Mouse (Mus musculus) ES-E14 (cell line): Measurements from ENCODE around the gene Ube4b. TPM values are rescaled to one million over a fixed set of nuclear protein-coding genes. Genes with fewer than 3 reads are reported as not detected.
A peak's percentile ranks its signal among the peaks of the same experiment; 100 is the strongest.

Source experiments
- DNase-seq: peaks from one replicate; pipeline ENCODE4 v3.0.0-alpha.2; 2013; ENCODE audit warnings: low read depth, low spot score
- H3K27ac ChIP-seq: 2 replicates; pipeline ENCODE4 v1.5.1; 2012; ENCODE audit warnings: low read depth, mild to moderate bottlenecking, low read length, moderate library complexity, mixed read lengths; ENCODE audit not compliant: poor library complexity, insufficient read depth, severe bottlenecking
- H3K36me3 ChIP-seq: 2 replicates; pipeline ENCODE4 v1.6.1; 2012; ENCODE audit warnings: mild to moderate bottlenecking, low read length, moderate library complexity, mixed read lengths; ENCODE audit not compliant: control insufficient read depth, poor library complexity, insufficient read depth, severe bottlenecking
- H3K4me1 ChIP-seq, 2 experiments: fragments of 150-350 bp in 1 of 2; sonication (generic) in 1 of 2; 2 replicates each; pipeline ENCODE4 v1.6.1; 2012; ENCODE audit warnings: low read length in 2 of 2, mild to moderate bottlenecking in 1 of 2, mixed read lengths in 1 of 2; ENCODE audit not compliant: control insufficient read depth in 2 of 2, insufficient read depth in 2 of 2, poor library complexity in 1 of 2
- H3K4me3 ChIP-seq, 2 experiments: fragments of 150-350 bp in 1 of 2; sonication (generic) in 1 of 2; 2 replicates each; pipeline ENCODE4 v1.5.1; 2012; ENCODE audit warnings: low read length in 2 of 2, low read depth in 1 of 2, mild to moderate bottlenecking in 1 of 2, mixed read lengths in 1 of 2; ENCODE audit not compliant: insufficient read depth in 1 of 2, poor library complexity in 1 of 2, severe bottlenecking in 1 of 2
- H3K9ac ChIP-seq: 2 replicates; pipeline ENCODE4 v1.6.1; 2012; ENCODE audit warnings: low read depth, mild to moderate bottlenecking, low read length, mixed read lengths; ENCODE audit not compliant: poor library complexity, insufficient read depth, severe bottlenecking
- H3K9me3 ChIP-seq: fragments of 150-350 bp; sonication (generic); 2 replicates; pipeline ENCODE4 v1.6.1; 2012; ENCODE audit warnings: low read depth, mild to moderate bottlenecking, low read length; ENCODE audit not compliant: control insufficient read depth, insufficient read depth
- CHD2 ChIP-seq: IDR thresholded peaks from 2 replicates; pipeline ENCODE4 v1.6.1; 2014; ENCODE audit warnings: mild to moderate bottlenecking, low read depth, low read length, inconsistent platforms
- HCFC1 ChIP-seq: IDR thresholded peaks from 2 replicates; pipeline ENCODE4 v1.6.1; 2012; ENCODE audit warnings: low read length, inconsistent platforms, borderline replicate concordance; ENCODE audit not compliant: insufficient read depth
- MAFK ChIP-seq: IDR thresholded peaks from 2 replicates; pipeline ENCODE4 v1.6.1; 2014; ENCODE audit warnings: mild to moderate bottlenecking, low read depth, low read length, inconsistent platforms; ENCODE audit not compliant: insufficient read depth
- ZC3H11A ChIP-seq: IDR thresholded peaks from 2 replicates; pipeline ENCODE4 v1.6.1; 2012; ENCODE audit warnings: low read depth, mild to moderate bottlenecking, inconsistent platforms, low read length, borderline replicate concordance
- ZNF384 ChIP-seq: IDR thresholded peaks from 2 replicates; pipeline ENCODE4 v1.6.1; 2012; ENCODE audit warnings: low read depth, low read length, inconsistent platforms
- in situ Hi-C, 2 experiments: fragments of 600-800 bp; cut with MboI; formaldehyde crosslinking; loops; one replicate each; pipeline ENCODE4 v1.15.1; 2025; ENCODE audit warnings: low sequenced_read_pairs in 2 of 2, inconsistent platforms in 1 of 2; ENCODE audit not compliant: unreplicated experiment in 2 of 2
- total RNA-seq: library from RNA; depleted of rRNA; stranded (reverse); fragments of 300-350 nt; gene quantifications from 2 replicates; pipeline ENCODE4 v1.2.3, GENCODE M21; 2012

Gene Ube4b
- total RNA-seq, 1 experiment = 72.4 TPM

DNA sequence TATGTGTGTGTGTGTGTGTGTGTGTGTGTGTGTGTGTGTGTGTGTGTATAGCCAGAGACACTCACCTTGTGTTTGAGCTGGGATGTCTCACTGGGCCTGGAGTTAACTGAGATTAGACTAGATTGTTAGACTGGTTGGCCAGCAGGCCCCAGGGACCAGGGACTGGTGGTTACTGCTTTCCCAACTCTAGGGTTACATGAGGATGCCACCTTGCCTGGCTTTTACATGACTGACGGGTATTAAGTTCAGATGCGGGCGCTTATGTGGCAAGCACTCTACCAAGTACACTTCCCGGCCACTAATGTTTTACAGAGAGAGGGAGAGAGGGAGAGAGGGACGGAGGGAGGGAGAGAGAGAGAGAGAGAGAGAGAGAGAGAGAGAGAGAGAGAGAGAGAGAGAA, 114.6 kb downstream of the Ube4b start:
- Histone ChIP-seq H3K4me1 (no peaks in the 10 kb centered on the region), H3K9ac (no peak overlapping the region), H3K36me3 (no peaks in the 10 kb centered on the region), H3K9me3 (no peaks in the 10 kb centered on the region), H3K4me3 (no peak overlapping the region), H3K27ac (no peak overlapping the region)
- DNase-seq = no peak
- in situ Hi-C loops = no loop called here
- no peak for TF ChIP-seq CHD2
- no peak for TF ChIP-seq ZC3H11A

DNA sequence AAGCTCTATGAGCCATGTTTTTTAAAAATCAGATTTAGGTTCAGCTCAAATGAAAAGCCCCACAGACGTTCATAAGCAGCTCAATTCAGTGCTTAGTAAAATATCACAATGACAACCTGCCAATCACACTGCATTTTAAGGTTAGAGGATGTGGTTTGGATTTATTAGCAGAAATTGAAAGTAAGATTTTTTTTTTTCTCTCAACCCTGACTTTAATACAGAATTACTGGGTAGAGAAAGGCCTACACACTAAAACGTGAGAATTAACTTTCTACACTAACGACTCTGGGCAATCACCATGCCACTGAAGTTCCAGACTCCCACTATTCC, 118.1 kb downstream of the Ube4b start:
- in situ Hi-C loops = no loop called here
- H3K9me3 ChIP-seq = no peaks in the 10 kb centered on the region
- peak overlapping the region in 1 of 2 experiments; percentile 83; a peak in 2 of 4 replicates for H3K4me3 ChIP-seq
- peaks cover 0 to 4% of the 10 kb centered on the region in 2 experiments; a peak in 1 of 4 replicates for H3K4me1 ChIP-seq
- no peak for TF ChIP-seq MAFK
- TF ChIP-seq ZNF384 = no peak
- TF ChIP-seq ZC3H11A = no peak
- TF ChIP-seq HCFC1 = no peak
- TF ChIP-seq CHD2 = no peak
- no peak overlapping the region for H3K27ac ChIP-seq
- no peaks in the 10 kb centered on the region for H3K36me3 ChIP-seq
- H3K9ac ChIP-seq = peak overlapping the region; percentile 74; the same call in 1 of the 2 replicates
- no peak for DNase-seq

DNA sequence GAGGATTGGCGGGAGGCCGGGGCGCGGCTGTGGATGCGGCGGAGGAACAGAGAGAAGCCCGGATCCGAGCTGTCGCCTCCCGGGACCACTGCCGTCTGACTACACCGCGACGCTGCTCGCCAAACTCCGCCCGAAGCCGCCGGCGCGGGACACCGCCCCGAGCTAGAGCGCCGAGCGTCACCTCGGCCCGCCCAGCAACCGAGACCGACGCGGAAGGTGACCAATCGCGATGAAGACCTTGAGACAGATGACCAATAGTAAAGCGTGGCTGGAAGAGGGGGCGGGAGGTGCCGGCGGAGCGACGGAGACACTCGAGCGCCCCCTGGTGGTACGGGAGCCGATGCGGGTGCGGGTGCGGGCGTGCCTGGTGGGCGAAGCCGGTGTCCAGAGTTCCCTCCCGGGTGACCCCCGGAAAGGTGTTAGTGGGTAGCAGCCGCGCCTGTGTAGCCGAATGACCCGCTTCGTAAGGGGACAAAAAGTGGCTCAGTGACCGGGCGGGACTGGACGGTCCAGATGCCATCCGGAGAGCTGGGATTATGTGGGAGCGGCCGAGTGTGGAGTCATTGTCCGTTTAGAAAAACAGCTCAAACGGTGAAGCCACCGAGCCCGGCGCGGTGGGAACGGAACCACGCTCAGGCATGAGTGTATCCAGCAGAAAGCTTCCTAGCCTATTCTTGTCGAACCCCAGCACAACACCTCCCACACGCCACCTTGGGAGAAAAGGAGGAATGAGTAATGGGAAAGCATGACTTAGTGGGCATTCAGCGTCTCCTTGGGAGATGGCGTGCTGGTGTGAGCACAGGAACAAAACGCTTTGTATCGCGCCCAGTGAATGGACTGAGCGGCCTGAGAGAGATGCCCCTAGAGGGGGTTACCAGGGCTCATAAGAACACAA, 118.7 kb downstream of the Ube4b start, which contains the start of gene Kif1b:
Gene Kif1b (minus strand): TSS at position 98 of the 895 bp plus-strand sequence.
- Histone ChIP-seq H3K9ac (peak within 1 kb of the TSS; percentile 83), H3K4me3 (peak within 1 kb of the TSS; percentile 86 to 87), H3K27ac (no peak within 1 kb of the TSS), H3K36me3 (no peaks in the 10 kb centered on the region), H3K4me1 (peaks cover 0 to 4% of the 10 kb centered on the region in 2 experiments; a peak in 1 of 4 replicates), H3K9me3 (no peaks in the 10 kb centered on the region)
- TF ChIP-seq CHD2 (peak; percentile 89), ZC3H11A (no peak)
- in situ Hi-C loops = no loop called here
- DNase-seq = peak; percentile 97

DNA sequence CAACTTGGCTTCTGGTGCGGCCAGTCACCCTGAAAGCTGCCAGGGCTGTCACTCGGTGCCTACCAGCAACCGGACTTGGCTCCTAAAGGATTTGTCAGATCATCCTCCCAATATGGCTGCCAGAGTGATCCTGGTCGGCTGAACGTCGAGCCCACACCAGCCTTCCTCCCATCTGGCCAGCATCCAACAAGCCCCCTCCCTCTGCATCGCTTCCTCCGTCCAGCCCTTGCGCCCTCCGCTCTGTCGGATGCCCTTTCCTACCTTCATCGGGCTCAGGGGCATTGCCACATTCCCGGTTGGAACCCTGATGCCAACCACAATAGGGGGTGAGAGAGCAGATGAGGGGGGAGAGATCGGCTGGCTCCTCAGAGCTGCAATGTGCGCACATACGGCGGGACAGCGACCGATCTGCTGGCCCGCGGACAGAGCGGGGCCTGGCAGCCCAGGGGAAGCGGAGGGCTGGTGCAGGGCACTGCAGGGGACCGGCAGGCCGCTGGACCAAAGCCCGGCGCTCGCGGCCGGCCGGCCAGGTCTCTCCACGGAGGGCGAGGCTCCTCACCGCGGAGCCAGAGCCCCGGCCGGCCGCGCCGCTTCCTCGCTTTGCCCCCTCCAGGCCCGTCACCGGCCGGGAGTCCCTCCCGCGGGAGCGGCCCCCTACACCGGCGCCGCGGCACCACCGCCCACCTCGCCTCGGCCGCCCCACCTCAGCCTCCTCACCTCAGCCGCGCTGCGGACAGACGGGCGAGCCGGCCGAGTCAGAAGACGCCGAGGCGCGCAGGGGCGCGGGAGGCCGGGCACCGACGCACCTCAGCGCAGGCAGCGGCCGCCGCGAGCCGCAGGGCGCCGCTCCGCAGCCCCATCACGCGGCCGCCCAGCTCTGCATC, 119.6 kb downstream of the Ube4b start:
- Histone ChIP-seq H3K27ac (no peak overlapping the region), H3K36me3 (no peaks in the 10 kb centered on the region), H3K4me1 (peaks cover 0 to 7% of the 10 kb centered on the region in 2 experiments; a peak in 1 of 4 replicates), H3K9ac (peak overlapping the region; percentile 83), H3K9me3 (no peaks in the 10 kb centered on the region), H3K4me3 (peak overlapping the region; percentile 86 to 87)
- no peak for DNase-seq
- in situ Hi-C loops = no loop called here
- TF ChIP-seq ZC3H11A (no peak), ZNF384 (no peak), MAFK (no peak), HCFC1 (no peak), CHD2 (no peak)
